Mouse (Mus musculus): ENCODE data around the gene Synpo2. TPM values are rescaled to one million over a fixed set of nuclear protein-coding genes. Genes with fewer than 3 reads are reported as not detected.

Gene Synpo2
- total RNA-seq, 1 experiment = 1.6 TPM

- DNase-seq (ENCODE audit: low read depth, low spot score) = no peak
- TF ChIP-seq MAFK (IDR thresholded peaks at IDR 0.05; ENCODE audit: insufficient read depth, low read depth, low read length) = no peak
- no peak for TF ChIP-seq HCFC1 (IDR thresholded peaks at IDR 0.05; ENCODE audit: borderline replicate concordance, insufficient read depth, low read length)
- no peak for TF ChIP-seq CHD2 (IDR thresholded peaks at IDR 0.05; ENCODE audit: low read depth, low read length)
- TF ChIP-seq ZC3H11A (IDR thresholded peaks at IDR 0.05; ENCODE audit: borderline replicate concordance, low read depth, low read length) = no peak
- no peak for TF ChIP-seq ZNF384 (IDR thresholded peaks at IDR 0.05; ENCODE audit: low read depth, low read length)
- Histone ChIP-seq H3K9me3 (ENCODE audit: control insufficient read depth, insufficient read depth, low read depth, low read length) (no peaks in the 10 kb centered on the region), H3K27ac (ENCODE audit: insufficient read depth, low read depth, low read length, poor library complexity, severe bottlenecking) (no peak overlapping the region), H3K4me3 (ENCODE audit: insufficient read depth in 1 of 2, low read depth in 1 of 2, low read length in 2 of 2, poor library complexity in 1 of 2, severe bottlenecking in 1 of 2) (no peak overlapping the region), H3K9ac (ENCODE audit: insufficient read depth, low read depth, low read length, poor library complexity, severe bottlenecking) (no peak overlapping the region), H3K4me1 (ENCODE audit: control insufficient read depth in 2 of 2, insufficient read depth in 2 of 2, low read length in 2 of 2, poor library complexity in 1 of 2) (no peaks in the 10 kb centered on the region), H3K36me3 (ENCODE audit: control insufficient read depth, insufficient read depth, low read length, poor library complexity, severe bottlenecking) (no peaks in the 10 kb centered on the region)
- in situ Hi-C loops (cut with MboI; ENCODE audit: low sequenced_read_pairs in 2 of 2, unreplicated experiment in 2 of 2) = no loop called here
Measured at GRCm38 (mm10) chr3:123150523-123151135, 85.3 kb downstream of the Synpo2 start.

DNA sequence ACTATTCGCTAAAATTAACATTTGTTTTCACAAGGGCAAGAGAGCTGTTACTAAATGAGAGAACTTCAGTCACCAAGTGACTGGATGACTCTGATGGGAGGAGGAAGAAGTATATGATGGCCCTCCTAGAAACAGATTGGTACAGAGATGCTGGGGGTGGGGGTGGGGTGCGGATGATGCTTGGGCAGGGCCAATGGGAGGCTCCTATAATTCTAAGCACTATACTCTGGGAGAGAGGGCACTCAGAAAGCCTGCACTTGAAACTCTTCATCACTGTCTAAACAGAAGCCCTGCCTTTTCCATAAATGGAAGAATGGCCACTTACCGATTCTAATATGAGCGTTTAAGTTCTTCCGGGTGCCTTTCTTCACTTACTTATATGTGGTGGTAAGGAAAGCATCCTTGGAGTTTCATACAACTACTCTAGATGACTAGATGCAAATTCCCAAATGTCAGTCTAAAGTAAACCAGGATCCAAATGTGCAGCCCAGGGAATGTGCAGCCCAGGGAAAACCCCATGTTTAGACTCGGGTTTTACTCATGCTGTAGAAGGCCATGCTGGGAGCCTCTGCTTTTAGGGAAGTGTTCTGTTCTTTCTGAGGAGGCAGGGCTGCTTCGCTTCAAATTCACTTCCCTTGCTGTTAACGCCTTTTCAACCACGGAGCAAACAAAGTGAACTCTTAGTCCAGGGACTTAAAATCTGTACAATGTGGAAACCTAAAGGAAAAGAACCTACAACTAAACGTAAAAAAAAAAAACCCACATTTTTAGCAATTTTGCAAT lies 86.4 kb downstream of the Synpo2 start:
- H3K4me1 ChIP-seq (ENCODE audit: control insufficient read depth in 2 of 2, insufficient read depth in 2 of 2, low read length in 2 of 2, poor library complexity in 1 of 2) = no peaks in the 10 kb centered on the region
- no peaks in the 10 kb centered on the region for H3K36me3 ChIP-seq (ENCODE audit: control insufficient read depth, insufficient read depth, low read length, poor library complexity, severe bottlenecking)
- H3K9me3 ChIP-seq (ENCODE audit: control insufficient read depth, insufficient read depth, low read depth, low read length) = no peaks in the 10 kb centered on the region
- H3K4me3 ChIP-seq (ENCODE audit: insufficient read depth in 1 of 2, low read depth in 1 of 2, low read length in 2 of 2, poor library complexity in 1 of 2, severe bottlenecking in 1 of 2) = no peak overlapping the region
- no peak for DNase-seq (ENCODE audit: low read depth, low spot score)
- TF ChIP-seq ZC3H11A (IDR thresholded peaks at IDR 0.05; ENCODE audit: borderline replicate concordance, low read depth, low read length) (no peak), ZNF384 (IDR thresholded peaks at IDR 0.05; ENCODE audit: low read depth, low read length) (no peak), MAFK (IDR thresholded peaks at IDR 0.05; ENCODE audit: insufficient read depth, low read depth, low read length) (no peak), HCFC1 (IDR thresholded peaks at IDR 0.05; ENCODE audit: borderline replicate concordance, insufficient read depth, low read length) (no peak)
- H3K9ac ChIP-seq (ENCODE audit: insufficient read depth, low read depth, low read length, poor library complexity, severe bottlenecking) = no peak overlapping the region
- H3K27ac ChIP-seq (ENCODE audit: insufficient read depth, low read depth, low read length, poor library complexity, severe bottlenecking) = no peak overlapping the region
- in situ Hi-C loops (cut with MboI; ENCODE audit: low sequenced_read_pairs in 2 of 2, unreplicated experiment in 2 of 2) = no loop called here

DNA sequence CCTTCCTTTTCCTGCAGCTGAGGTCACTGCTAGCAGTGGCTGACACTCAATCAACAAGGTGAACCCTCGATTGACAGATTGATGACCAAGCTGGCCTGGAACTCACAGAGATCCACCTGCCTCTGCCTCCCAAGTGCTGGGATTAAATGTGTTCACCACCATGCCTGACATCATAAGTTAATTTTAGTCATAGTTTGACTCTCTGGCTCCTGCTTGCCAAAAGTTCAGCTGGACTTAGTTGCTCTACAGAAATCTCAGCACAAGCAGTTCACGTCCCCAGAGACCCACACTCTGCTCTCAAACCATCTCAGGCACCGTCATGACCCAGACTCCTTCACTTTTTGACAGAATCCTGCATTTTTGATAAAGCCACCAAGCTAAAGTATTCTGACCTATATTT lies 87.3 kb downstream of the Synpo2 start:
- no peaks in the 10 kb centered on the region for H3K36me3 ChIP-seq (ENCODE audit: control insufficient read depth, insufficient read depth, low read length, poor library complexity, severe bottlenecking)
- no peak overlapping the region for H3K27ac ChIP-seq (ENCODE audit: insufficient read depth, low read depth, low read length, poor library complexity, severe bottlenecking)
- no peaks in the 10 kb centered on the region for H3K9me3 ChIP-seq (ENCODE audit: control insufficient read depth, insufficient read depth, low read depth, low read length)
- no peak for DNase-seq (ENCODE audit: low read depth, low spot score)
- H3K9ac ChIP-seq (ENCODE audit: insufficient read depth, low read depth, low read length, poor library complexity, severe bottlenecking) = no peak overlapping the region
- in situ Hi-C loops (cut with MboI; ENCODE audit: low sequenced_read_pairs in 2 of 2, unreplicated experiment in 2 of 2) = no loop called here
- H3K4me1 ChIP-seq (ENCODE audit: control insufficient read depth in 2 of 2, insufficient read depth in 2 of 2, low read length in 2 of 2, poor library complexity in 1 of 2) = no peaks in the 10 kb centered on the region
- H3K4me3 ChIP-seq (ENCODE audit: insufficient read depth in 1 of 2, low read depth in 1 of 2, low read length in 2 of 2, poor library complexity in 1 of 2, severe bottlenecking in 1 of 2) = no peak overlapping the region
- TF ChIP-seq ZC3H11A (IDR thresholded peaks at IDR 0.05; ENCODE audit: borderline replicate concordance, low read depth, low read length) = no peak
- TF ChIP-seq HCFC1 (IDR thresholded peaks at IDR 0.05; ENCODE audit: borderline replicate concordance, insufficient read depth, low read length) = no peak
- no peak for TF ChIP-seq CHD2 (IDR thresholded peaks at IDR 0.05; ENCODE audit: low read depth, low read length)
- TF ChIP-seq MAFK (IDR thresholded peaks at IDR 0.05; ENCODE audit: insufficient read depth, low read depth, low read length) = no peak
- TF ChIP-seq ZNF384 (IDR thresholded peaks at IDR 0.05; ENCODE audit: low read depth, low read length) = no peak

DNA sequence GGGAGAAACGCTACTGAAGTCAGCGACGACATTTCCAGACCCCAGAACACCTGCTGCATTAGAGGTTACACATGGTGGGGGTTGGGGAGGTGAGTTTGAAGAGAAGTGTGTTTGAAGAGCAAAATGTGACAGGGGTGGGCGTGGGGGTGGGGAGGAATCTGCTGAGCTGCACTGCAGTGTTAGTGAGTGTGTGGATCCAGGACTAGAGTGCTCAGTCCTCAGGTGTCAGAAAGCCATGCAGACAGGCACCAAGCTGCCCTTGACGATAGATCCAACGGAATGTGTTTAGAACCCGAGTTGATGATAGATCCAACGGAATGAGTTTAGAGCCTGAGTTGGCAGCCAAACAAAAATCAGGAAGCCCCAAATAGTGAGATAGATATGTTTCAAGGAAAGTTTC lies 89.4 kb downstream of the Synpo2 start:
- H3K4me1 ChIP-seq (ENCODE audit: control insufficient read depth in 2 of 2, insufficient read depth in 2 of 2, low read length in 2 of 2, poor library complexity in 1 of 2) = no peaks in the 10 kb centered on the region
- H3K27ac ChIP-seq (ENCODE audit: insufficient read depth, low read depth, low read length, poor library complexity, severe bottlenecking) = no peak overlapping the region
- no peak for TF ChIP-seq ZC3H11A (IDR thresholded peaks at IDR 0.05; ENCODE audit: borderline replicate concordance, low read depth, low read length)
- TF ChIP-seq HCFC1 (IDR thresholded peaks at IDR 0.05; ENCODE audit: borderline replicate concordance, insufficient read depth, low read length) = no peak
- TF ChIP-seq ZNF384 (IDR thresholded peaks at IDR 0.05; ENCODE audit: low read depth, low read length) = no peak
- TF ChIP-seq MAFK (IDR thresholded peaks at IDR 0.05; ENCODE audit: insufficient read depth, low read depth, low read length) = no peak
- TF ChIP-seq CHD2 (IDR thresholded peaks at IDR 0.05; ENCODE audit: low read depth, low read length) = no peak
- no peak overlapping the region for H3K4me3 ChIP-seq (ENCODE audit: insufficient read depth in 1 of 2, low read depth in 1 of 2, low read length in 2 of 2, poor library complexity in 1 of 2, severe bottlenecking in 1 of 2)
- no peak for DNase-seq (ENCODE audit: low read depth, low spot score)
- in situ Hi-C loops (cut with MboI; ENCODE audit: low sequenced_read_pairs in 2 of 2, unreplicated experiment in 2 of 2) = no loop called here
- no peaks in the 10 kb centered on the region for H3K9me3 ChIP-seq (ENCODE audit: control insufficient read depth, insufficient read depth, low read depth, low read length)
- H3K9ac ChIP-seq (ENCODE audit: insufficient read depth, low read depth, low read length, poor library complexity, severe bottlenecking) = no peak overlapping the region
- no peaks in the 10 kb centered on the region for H3K36me3 ChIP-seq (ENCODE audit: control insufficient read depth, insufficient read depth, low read length, poor library complexity, severe bottlenecking)
